In the genomic region with DNA sequence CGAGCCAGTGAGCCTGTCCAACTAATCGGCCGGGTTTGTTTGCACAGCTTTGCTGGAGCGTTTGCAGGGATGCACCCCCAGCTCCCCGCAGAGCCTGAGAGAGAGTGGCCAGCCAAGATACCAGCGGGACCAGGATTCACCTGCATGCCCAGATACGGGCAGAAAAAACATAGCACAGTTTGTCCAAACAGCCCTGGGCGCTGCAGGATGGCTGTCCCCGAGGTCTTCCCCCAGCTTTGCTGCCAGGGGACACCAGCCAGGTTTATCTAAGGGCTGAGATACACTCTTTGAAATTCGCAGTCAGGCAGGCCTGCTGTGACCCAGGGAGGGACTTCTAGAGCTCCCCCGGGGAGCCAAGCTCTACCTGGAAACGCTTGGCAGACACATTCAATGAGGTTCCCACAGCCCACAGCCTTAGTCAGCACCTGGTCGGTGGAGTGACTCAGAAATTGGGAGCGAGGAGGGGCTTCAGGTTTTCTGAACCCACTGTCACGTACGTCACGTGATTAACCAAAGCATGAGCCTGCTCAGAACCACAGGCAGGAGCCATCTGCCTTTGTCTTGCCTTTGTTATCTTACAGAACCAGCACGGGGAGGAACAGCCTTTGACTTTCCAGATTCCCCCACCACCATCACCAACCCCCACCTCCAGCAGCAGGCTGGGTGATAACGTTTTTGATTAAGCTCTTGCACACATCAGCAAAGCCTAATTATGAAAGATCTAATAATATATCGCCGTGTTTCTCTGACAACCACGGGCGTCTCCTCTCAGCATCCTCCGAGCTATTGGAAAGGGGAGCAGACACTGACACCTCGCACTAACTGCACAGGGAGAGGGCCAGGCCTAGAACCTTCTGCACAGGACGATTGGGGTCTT, we compare ENCODE assay signal across 9 mouse cellular contexts.
A peak's percentile ranks its signal among the peaks of the same experiment; 100 is the strongest.
DNase-seq lines count a peak whose midpoint lies in the region; ATAC-seq and TF ChIP-seq lines count a peak whose summit lies in the region.
"Had no signal": no experiment of that assay in that cellular context is flagged by ENCODE, and none has a peak within 500 bp of the region (broad histone marks: within the 10 kb centered on the region; RNA-seq: fewer than 3 reads in every experiment).

No protein-coding gene starts in this region.

- ATAC-seq in kidney, postnatal 0 days (replicated peaks; ENCODE audit: low FRiP score, low read depth) = no peak
- ATAC-seq in intestine, embryonic 14.5 days (replicated peaks; ENCODE audit: low FRiP score, low TSS enrichment, low read depth) = peak; percentile 45
- peak; percentile 77 for ATAC-seq in neural tube, embryonic 14.5 days (ENCODE audit: low read depth)

- H3K79me2 ChIP-seq in liver, adult 2 months (ENCODE audit: control insufficient read depth, insufficient read depth, low read length) = no peaks in the 10 kb centered on the region

- WGBS in kidney, postnatal 0 days = 20% methylated on average over 26 of the region's 26 CpGs
- 22% methylated on average over 26 of the region's 26 CpGs for WGBS in intestine, embryonic 14.5 days
- WGBS in liver, adult 2 months = 16% methylated on average over 26 of the region's 26 CpGs
- whole genome bisulfite sequencing in neural tube, embryonic 14.5 days = 5% methylated on average over 26 of the region's 26 CpGs

- DNase-seq in kidney, postnatal 0 days (ENCODE audit: low spot score) = peak; percentile 4
- DNase-seq in kidney, adult 8-10 months = no peak
- peak; percentile 94 to 99 for DNase-seq in cerebellum, postnatal 14 days
- DNase-seq in gastrocnemius, postnatal 25 days = peak; percentile 40
- DNase-seq in intestine, embryonic 14.5 days (ENCODE audit: low spot score) = peak; percentile 58
- DNase-seq in liver, adult 2 months (ENCODE audit: extremely low read depth, low read depth, low spot score) = peak; percentile 39
- no peak for DNase-seq in spleen, postnatal 10 days (ENCODE audit: low spot score in 2 of 2)

- H3K36me3 ChIP-seq in kidney, postnatal 0 days (ENCODE audit: insufficient read depth, low read length) = no peaks in the 10 kb centered on the region
- no peaks in the 10 kb centered on the region for H3K36me3 ChIP-seq in intestine, embryonic 14.5 days (ENCODE audit: control insufficient read depth, insufficient read depth, low read length)
- H3K36me3 ChIP-seq in liver, adult 2 months (ENCODE audit: control insufficient read depth, insufficient read depth, low read length) = no peaks in the 10 kb centered on the region
- H3K36me3 ChIP-seq in neural tube, embryonic 14.5 days (ENCODE audit: control insufficient read depth, insufficient read depth, low read length) = no peaks in the 10 kb centered on the region

- peak overlapping the region; percentile 13 for H3K4me2 ChIP-seq in kidney, postnatal 0 days (ENCODE audit: low read length)
- peak overlapping the region; percentile 13 for H3K4me2 ChIP-seq in intestine, embryonic 14.5 days (ENCODE audit: low read length)
- peak overlapping the region; percentile 42 for H3K4me2 ChIP-seq in neural tube, embryonic 14.5 days (ENCODE audit: low read depth, low read length)

- no peak for TF ChIP-seq POLR2A in liver, adult 2 months (IDR thresholded peaks at IDR 0.05; ENCODE audit: extremely low read depth, insufficient read depth, low read length)

- H3K27ac ChIP-seq in kidney, postnatal 0 days = no peak overlapping the region
- no peak overlapping the region for H3K27ac ChIP-seq in intestine, embryonic 14.5 days (ENCODE audit: low read depth)
- no peak overlapping the region for H3K27ac ChIP-seq in liver, adult 2 months (replicated peaks; ENCODE audit: insufficient read depth, low read depth, low read length)
- peak overlapping the region; percentile 63 for H3K27ac ChIP-seq in neural tube, embryonic 14.5 days (ENCODE audit: low read depth, low read length)
- H3K27ac ChIP-seq: macrophage had no signal

- H3K27me3 ChIP-seq in kidney, postnatal 0 days (ENCODE audit: insufficient read depth, low read length) = no peaks in the 10 kb centered on the region
- H3K27me3 ChIP-seq in intestine, embryonic 14.5 days (replicated peaks; ENCODE audit: control insufficient read depth, insufficient read depth, low read length) = no peaks in the 10 kb centered on the region
- no peaks in the 10 kb centered on the region; the same call in 1 of the 2 replicates for H3K27me3 ChIP-seq in liver, adult 2 months (ENCODE audit: control insufficient read depth, insufficient read depth, low read length)
- no peaks in the 10 kb centered on the region for H3K27me3 ChIP-seq in neural tube, embryonic 14.5 days (ENCODE audit: control insufficient read depth, insufficient read depth, low read length)

- TF ChIP-seq CTCF in kidney, postnatal 0 days (IDR thresholded peaks at IDR 0.05; ENCODE audit: low read depth) = no peak
- no peak for TF ChIP-seq CTCF in liver, adult 2 months (IDR thresholded peaks at IDR 0.05; ENCODE audit: low read depth, low read length)

- no peaks in the 10 kb centered on the region for H3K9me3 ChIP-seq in kidney, postnatal 0 days (replicated peaks; ENCODE audit: low read length)
- no peaks in the 10 kb centered on the region for H3K9me3 ChIP-seq in intestine, embryonic 14.5 days (ENCODE audit: control insufficient read depth, low read length)
- no peaks in the 10 kb centered on the region for H3K9me3 ChIP-seq in neural tube, embryonic 14.5 days (ENCODE audit: control insufficient read depth, low read length)

- H3K4me3 ChIP-seq in kidney, postnatal 0 days (replicated peaks; ENCODE audit: low read depth, low read length) = no peak overlapping the region
- no peak overlapping the region for H3K4me3 ChIP-seq in intestine, embryonic 14.5 days (ENCODE audit: low read depth, low read length)
- no peak overlapping the region for H3K4me3 ChIP-seq in liver, adult 2 months (ENCODE audit: insufficient read depth, low read depth, low read length)
- H3K4me3 ChIP-seq in neural tube, embryonic 14.5 days (ENCODE audit: low read depth, low read length) = no peak overlapping the region

- no peaks in the 10 kb centered on the region for H3K4me1 ChIP-seq in kidney, postnatal 0 days (replicated peaks; ENCODE audit: insufficient read depth, low read length)
- H3K4me1 ChIP-seq in intestine, embryonic 14.5 days (replicated peaks; ENCODE audit: control insufficient read depth, insufficient read depth, low read length) = peaks cover 5% of the 10 kb centered on the region
- no peaks in the 10 kb centered on the region for H3K4me1 ChIP-seq in liver, adult 2 months (ENCODE audit: control insufficient read depth, insufficient read depth, low read length)
- peaks cover 24% of the 10 kb centered on the region for H3K4me1 ChIP-seq in neural tube, embryonic 14.5 days (ENCODE audit: control insufficient read depth, insufficient read depth, low read length)

- H3K9ac ChIP-seq in kidney, postnatal 0 days (ENCODE audit: low read depth, low read length) = no peak overlapping the region
- no peak overlapping the region for H3K9ac ChIP-seq in intestine, embryonic 14.5 days (ENCODE audit: low read length)
- H3K9ac ChIP-seq in liver, adult 2 months (ENCODE audit: low read depth, low read length) = no peak overlapping the region
- H3K9ac ChIP-seq in neural tube, embryonic 14.5 days (replicated peaks; ENCODE audit: low read depth, low read length) = peak overlapping the region; percentile 33; the same call in 1 of the 2 replicates

Comparison
In these comparisons a context has a peak if more than half of its experiments do, and no peak if none do; other contexts are left out.
1. DNase-seq: peak in kidney, postnatal 0 days (single experiment), cerebellum, postnatal 14 days (2 of 2), gastrocnemius, postnatal 25 days (single experiment), intestine, embryonic 14.5 days (single experiment) and liver, adult 2 months (single experiment); none in kidney, adult 8-10 months (0 of 2) and spleen, postnatal 10 days (0 of 2).
2. Peak in every context shown above with its lines, with median percentiles within 50 percentile points of each other: H3K4me2 ChIP-seq.